ENCODE assay signal across 14 mouse cellular contexts in the genomic region with DNA sequence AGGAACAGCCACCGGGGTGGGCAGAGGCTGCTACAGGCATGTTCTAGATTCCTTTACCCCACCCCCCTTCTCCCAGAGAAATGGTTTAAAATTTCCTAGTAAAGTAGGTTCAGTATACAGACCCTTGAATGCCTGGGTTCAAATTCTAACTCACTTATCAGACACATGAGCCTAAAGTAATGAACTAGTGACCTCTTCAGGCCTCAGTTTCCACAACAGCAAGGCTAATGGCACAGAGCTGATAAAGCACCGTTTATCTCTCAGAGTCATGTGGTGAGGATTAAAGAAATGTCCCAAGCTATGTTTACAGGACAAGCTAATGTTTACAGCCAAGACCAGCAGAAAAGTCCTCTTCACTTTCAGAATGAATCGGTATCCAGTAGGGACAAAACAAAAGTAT. TPM values are rescaled to one million over a fixed set of nuclear protein-coding genes. Genes with fewer than 3 reads are reported as not detected.
A peak's percentile ranks its signal among the peaks of the same experiment; 100 is the strongest.
DNase-seq lines count a peak whose midpoint lies in the region; ATAC-seq and TF ChIP-seq lines count a peak whose summit lies in the region.
"Had no signal": no experiment of that assay in that cellular context is flagged by ENCODE, and none has a peak within 500 bp of the region (broad histone marks: within the 10 kb centered on the region; RNA-seq: fewer than 3 reads in every experiment).

No protein-coding gene starts in this region.

- intact Hi-C loops in left cerebral cortex, postnatal 4 days (cut with DNase I): no loop called here

- WGBS in lung, postnatal 0 days: 13% methylated on average over 3 of the region's 3 CpGs
- WGBS in liver, embryonic 13.5 days (ENCODE audit: insufficient replicate concordance): 23% methylated on average over 3 of the region's 3 CpGs

- H3K4me2 ChIP-seq in lung, postnatal 0 days (replicated peaks; ENCODE audit: low read depth, low read length): no peak overlapping the region
- no peak overlapping the region for H3K4me2 ChIP-seq in liver, embryonic 13.5 days
- H3K4me2 ChIP-seq: embryonic facial prominence, embryonic 13.5 days; hindbrain, embryonic 13.5 days; kidney, embryonic 15.5 days; limb, embryonic 13.5 days; midbrain, embryonic 15.5 days had no signal

- H3K9me3 ChIP-seq in lung, postnatal 0 days (ENCODE audit: low read length): no peaks in the 10 kb centered on the region
- H3K9me3 ChIP-seq in liver, embryonic 13.5 days (replicated peaks): no peaks in the 10 kb centered on the region
- H3K9me3 ChIP-seq: embryonic facial prominence, embryonic 13.5 days; hindbrain, embryonic 13.5 days; kidney, embryonic 15.5 days; limb, embryonic 13.5 days; midbrain, embryonic 15.5 days had no signal

- H3K9ac ChIP-seq in lung, postnatal 0 days (replicated peaks; ENCODE audit: low read depth): no peak overlapping the region
- H3K9ac ChIP-seq in liver, embryonic 13.5 days: no peak overlapping the region
- H3K9ac ChIP-seq: embryonic facial prominence, embryonic 13.5 days; hindbrain, embryonic 13.5 days; kidney, embryonic 15.5 days; limb, embryonic 13.5 days; midbrain, embryonic 15.5 days had no signal

- H3K27me3 ChIP-seq in lung, postnatal 0 days (replicated peaks; ENCODE audit: insufficient read depth, low read length): no peaks in the 10 kb centered on the region
- H3K27me3 ChIP-seq in liver, embryonic 13.5 days: no peaks in the 10 kb centered on the region
- H3K27me3 ChIP-seq: embryonic facial prominence, embryonic 13.5 days; kidney, embryonic 15.5 days; limb, embryonic 13.5 days; midbrain, embryonic 15.5 days had no signal

- H3K27ac ChIP-seq in lung, postnatal 0 days (ENCODE audit: low read length): no peak overlapping the region
- H3K27ac ChIP-seq in liver, embryonic 13.5 days: no peak overlapping the region
- H3K27ac ChIP-seq: embryonic facial prominence, embryonic 13.5 days; hindbrain, embryonic 13.5 days; kidney, embryonic 15.5 days; limb, embryonic 13.5 days; midbrain, embryonic 15.5 days had no signal

- no peaks in the 10 kb centered on the region for H3K36me3 ChIP-seq in lung, postnatal 0 days (ENCODE audit: insufficient read depth, low read length)
- H3K36me3 ChIP-seq in liver, embryonic 13.5 days: no peaks in the 10 kb centered on the region
- H3K36me3 ChIP-seq: embryonic facial prominence, embryonic 13.5 days; hindbrain, embryonic 13.5 days; kidney, embryonic 15.5 days; limb, embryonic 13.5 days; midbrain, embryonic 15.5 days had no signal

- TF ChIP-seq EP300 in lung, postnatal 0 days (IDR thresholded peaks at IDR 0.05): no peak

- no peak for ATAC-seq in lung, postnatal 0 days
- ATAC-seq in liver, embryonic 13.5 days (ENCODE audit: low read depth): peak; percentile 62; the same call in 1 of the 2 replicates
- ATAC-seq: midbrain, embryonic 15.5 days had no signal

- DNase-seq in lung, postnatal 0 days (ENCODE audit: low spot score): no peak
- DNase-seq in lung, postnatal 10 days: no peak
- peak; percentile 41 for DNase-seq in c-Kit-positive CD71-positive TER-119-negative erythroid progenitor cells, embryonic 14.5 days (ENCODE audit: low read depth)
- DNase-seq in liver, embryonic 13.5 days: no peak
- DNase-seq in urinary bladder, postnatal 36 days (ENCODE audit: low spot score in 2 of 2): no peak
- no peak for DNase-seq in left cerebral cortex, postnatal 4 days
- no peak for DNase-seq in thymus, postnatal 4 days
- DNase-seq: cerebellum, adult 11-12 months; heart, adult 18-20 months had no signal

- H3K4me1 ChIP-seq in lung, postnatal 0 days (ENCODE audit: insufficient read depth, low read depth, low read length): no peaks in the 10 kb centered on the region; the same call in 1 of the 2 replicates
- H3K4me1 ChIP-seq in liver, embryonic 13.5 days (replicated peaks): peaks cover 60% of the 10 kb centered on the region
- H3K4me1 ChIP-seq: hindbrain, embryonic 13.5 days; midbrain, embryonic 15.5 days had no signal

- peak; percentile 23 for TF ChIP-seq CTCF in lung, postnatal 0 days (IDR thresholded peaks at IDR 0.05)

- H3K4me3 ChIP-seq in lung, postnatal 0 days (ENCODE audit: low read depth, low read length): no peak overlapping the region
- no peak overlapping the region for H3K4me3 ChIP-seq in liver, embryonic 13.5 days (replicated peaks)
- H3K4me3 ChIP-seq: embryonic facial prominence, embryonic 13.5 days; hindbrain, embryonic 13.5 days; kidney, embryonic 15.5 days; limb, embryonic 13.5 days; midbrain, embryonic 15.5 days had no signal

RNA-seq across cellular contexts. Expression of gene Foxp1, which starts 29.6 kb away (rescaled TPM):
- 113 and 121 TPM in 2 replicates for polyA plus RNA-seq in lung, postnatal 0 days (2015; fragmentation: Nextera tagmentation; extraction: Ambion mirVana)
- 14.2 and 16.7 TPM in 2 replicates for polyA plus RNA-seq in liver, embryonic 13.5 days (2015; fragmentation: Nextera tagmentation; extraction: Ambion mirVana)
- total RNA-seq in left cerebral cortex, postnatal 4 days (2021): 100 to 1,000 TPM; 210 to 247 TPM
